Comparison of ENCODE assay signal across 8 mouse cellular contexts in the genomic region with DNA sequence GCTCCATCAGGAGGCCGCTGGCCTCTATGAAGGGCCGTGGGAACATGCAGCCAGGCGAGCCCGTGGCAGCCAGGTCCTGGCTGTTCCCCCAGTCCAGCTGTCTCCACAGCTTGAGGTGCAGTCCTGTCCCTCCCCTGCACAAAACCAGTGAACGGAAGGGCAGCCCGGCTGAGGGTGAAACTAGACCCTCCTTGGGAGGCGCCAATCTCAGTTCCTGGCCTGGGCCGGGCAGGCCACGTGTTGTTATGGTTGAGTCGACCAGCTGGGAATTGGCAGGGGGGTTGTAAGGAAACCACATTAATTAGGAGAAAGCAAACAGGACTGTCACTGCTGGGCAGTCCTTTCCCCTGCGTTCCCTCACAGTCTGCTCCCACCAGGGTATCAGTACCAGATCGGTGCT. TPM values are rescaled to one million over a fixed set of nuclear protein-coding genes. Genes with fewer than 3 reads are reported as not detected.
DNase-seq lines count a peak whose midpoint lies in the region; ATAC-seq and TF ChIP-seq lines count a peak whose summit lies in the region.

No protein-coding gene starts in this region.

- WGBS in embryonic facial prominence, embryonic 15.5 days: 36% methylated on average over 12 of the region's 12 CpGs

- H3K27ac ChIP-seq in embryonic facial prominence, embryonic 15.5 days (replicated peaks): no peak overlapping the region
- H3K27ac ChIP-seq in layer of hippocampus, adult 2 months: no peak overlapping the region; the same call in 1 of the 2 replicates

- peak; percentile 18 to 20 for DNase-seq in cerebellum, postnatal 25 days
- no peak for DNase-seq in cerebellum, adult 11 months
- peak; percentile 67 for DNase-seq in heart, postnatal 4 days
- DNase-seq in lung, adult 18-20 months: peak; percentile 86 to 91
- no peak for DNase-seq in layer of hippocampus, adult 2 months (ENCODE audit: low spot score in 2 of 2)
- no peak for DNase-seq in adrenal gland, adult (ENCODE audit: inconsistent age in 2 of 2, low spot score in 1 of 2)
- no peak for DNase-seq in urinary bladder, postnatal 14 days (ENCODE audit: low spot score)

- peaks cover 20% of the 10 kb centered on the region for H3K4me1 ChIP-seq in embryonic facial prominence, embryonic 15.5 days

- H3K27me3 ChIP-seq in embryonic facial prominence, embryonic 15.5 days: no peaks in the 10 kb centered on the region

- no peak overlapping the region for H3K4me3 ChIP-seq in embryonic facial prominence, embryonic 15.5 days (replicated peaks)
- no peak overlapping the region for H3K4me3 ChIP-seq in layer of hippocampus, adult 2 months

- ATAC-seq in embryonic facial prominence, embryonic 15.5 days (ENCODE audit: insufficient number of reproducible peaks, low FRiP score, low TSS enrichment, low read depth): peak; percentile 88

- no peak overlapping the region; the same call in 1 of the 2 replicates for H3K9ac ChIP-seq in embryonic facial prominence, embryonic 15.5 days

- no peaks in the 10 kb centered on the region for H3K36me3 ChIP-seq in embryonic facial prominence, embryonic 15.5 days

- no peaks in the 10 kb centered on the region for H3K9me3 ChIP-seq in embryonic facial prominence, embryonic 15.5 days (replicated peaks)

- no peak for TF ChIP-seq CTCF in layer of hippocampus, adult 2 months (conservative IDR thresholded peaks at IDR 0.05)

- peak overlapping the region; percentile 19; the same call in 1 of the 2 replicates for H3K4me2 ChIP-seq in embryonic facial prominence, embryonic 15.5 days (replicated peaks)

RNA-seq across cellular contexts. Expression of gene Mrps18a, which starts 6.3 kb away (rescaled TPM):
- polyA plus RNA-seq in embryonic facial prominence, embryonic 15.5 days (2015; fragmentation: Nextera tagmentation; extraction: Ambion mirVana): 124 and 134 TPM in 2 replicates
- 100 to 1,000 TPM; 106 to 110 TPM for total RNA-seq in heart, postnatal 4 days (2021)
- 10 to 100 TPM; 81.1 to 82.5 TPM for total RNA-seq in layer of hippocampus, adult 2 months (2021)

RNA-seq across cellular contexts. Expression of gene Rsph9, which starts 39.5 kb away (rescaled TPM):
- 22.7 and 37.1 TPM in 2 replicates for polyA plus RNA-seq in embryonic facial prominence, embryonic 15.5 days (2015; fragmentation: Nextera tagmentation; extraction: Ambion mirVana)
- total RNA-seq in heart, postnatal 4 days (2021): 1 to 10 TPM; 1.5 to 2.8 TPM
- 10 to 100 TPM; 27.4 to 28.8 TPM for total RNA-seq in layer of hippocampus, adult 2 months (2021)

RNA-seq across cellular contexts. Expression of gene Mad2l1bp, which starts 48.9 kb away (rescaled TPM):
- polyA plus RNA-seq in embryonic facial prominence, embryonic 15.5 days (2015; fragmentation: Nextera tagmentation; extraction: Ambion mirVana): 31.8 and 35.1 TPM in 2 replicates
- total RNA-seq in heart, postnatal 4 days (2021): 10 to 100 TPM; 16.2 to 17.5 TPM
- 10 to 100 TPM in 1 of 2 experiments, 1 to 10 TPM in 1; 7.9 to 10.5 TPM for total RNA-seq in layer of hippocampus, adult 2 months (2021)

RNA-seq across cellular contexts. Expression of gene Gtpbp2, which starts 56.3 kb away (rescaled TPM):
- 43.3 and 45.4 TPM in 2 replicates for polyA plus RNA-seq in embryonic facial prominence, embryonic 15.5 days (2015; fragmentation: Nextera tagmentation; extraction: Ambion mirVana)
- total RNA-seq in heart, postnatal 4 days (2021): 10 to 100 TPM; 78.1 to 84.9 TPM
- 100 to 1,000 TPM; 118 to 138 TPM for total RNA-seq in layer of hippocampus, adult 2 months (2021)

Comparison
In these comparisons a context has a peak if more than half of its experiments do, and no peak if none do; other contexts are left out.
1. DNase-seq: peak in cerebellum, postnatal 25 days (2 of 2), heart, postnatal 4 days (single experiment) and lung, adult 18-20 months (2 of 2); none in cerebellum, adult 11 months (single experiment), layer of hippocampus, adult 2 months (0 of 2), adrenal gland, adult (0 of 2) and urinary bladder, postnatal 14 days (single experiment).
2. RNA of gene Rsph9, which starts 39.5 kb away (total RNA-seq): 27.4 to 28.8 TPM in layer of hippocampus, adult 2 months; 1.5 to 2.8 TPM in heart, postnatal 4 days; every median in the first group is over 4 times any median in the second.